Mouse (Mus musculus) right cerebral cortex, postnatal 10 days (tissue): ENCODE results near the gene Mcpt8.
A peak's percentile ranks its signal among the peaks of the same experiment; 100 is the strongest.
"Not testable (repeated sequence)": the region's sequence is repeated elsewhere in the genome, so short reads cannot be mapped to it uniquely, and the experiment has no call there.

Experiments
- DNase-seq, 2 experiments: peaks; one replicate each; pipeline ENCODE4 v3.0.0; 2021; ENCODE audit warnings: low spot score in 2 of 2

Gene Mcpt8

DNA sequence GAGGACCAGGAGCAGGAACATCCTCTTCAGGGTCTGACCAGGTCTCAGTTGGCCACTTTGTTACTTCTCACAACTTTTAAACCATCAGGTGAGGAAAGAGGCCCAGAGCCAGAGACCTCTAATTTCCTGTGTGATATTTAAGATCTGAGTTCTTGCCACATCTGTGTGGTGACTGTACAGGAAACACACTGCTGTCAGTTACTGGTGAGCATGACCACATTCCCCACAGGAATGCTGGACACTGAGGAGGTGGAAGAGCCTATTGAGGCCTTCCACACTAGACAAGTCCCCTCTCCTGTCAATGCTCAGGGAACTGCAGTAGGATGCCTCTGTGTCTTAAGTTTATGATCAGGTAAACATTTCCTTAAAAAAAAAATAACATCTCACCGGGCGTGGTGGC, at the start of gene Mcpt8:
Gene Mcpt8, minus strand, starts transcription at position 107 of the 400 bp plus-strand sequence.
- no peak for DNase-seq

DNA sequence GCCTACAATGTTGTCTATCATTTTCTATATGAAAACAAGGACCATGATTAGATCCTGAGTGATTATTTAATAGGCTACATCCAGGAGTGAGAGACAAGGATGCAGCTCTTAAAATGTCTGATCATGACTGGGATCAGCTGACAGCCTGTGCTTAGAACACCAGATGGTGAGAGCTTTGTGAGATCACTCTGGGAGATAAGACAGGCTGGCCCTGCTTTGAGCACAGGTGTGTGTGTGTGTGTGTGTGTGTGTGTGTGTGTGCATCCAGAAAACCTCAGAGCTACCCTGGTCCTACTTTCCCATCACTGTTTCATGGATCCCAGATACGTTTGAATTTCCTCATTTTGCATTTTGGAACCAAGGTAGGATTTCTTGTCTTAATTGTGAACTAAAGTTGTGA, 48.6 kb upstream of the Mcpt8 start:
- not testable (repeated sequence) for DNase-seq

DNA sequence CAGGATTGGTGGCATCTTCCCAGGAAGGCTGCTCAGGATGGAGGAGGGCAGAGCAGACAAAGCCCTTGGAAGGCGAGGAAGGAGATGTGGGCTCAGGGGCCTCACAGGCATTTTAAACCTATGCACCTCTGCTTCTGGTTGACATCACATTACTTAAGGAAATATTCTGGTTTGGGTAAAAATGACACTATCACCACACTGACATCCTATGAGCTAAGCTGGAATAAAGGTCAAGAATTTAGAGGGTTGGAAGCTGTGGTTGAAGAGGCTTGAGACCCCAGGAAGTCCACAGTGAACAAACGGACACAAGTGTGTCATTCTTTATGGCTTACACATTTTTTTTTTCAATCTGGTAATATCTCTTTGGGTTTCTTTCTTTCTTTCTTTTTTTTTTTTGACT, 47.4 kb upstream of the Mcpt8 start, which contains the start of gene Gzmd:
Gene Gzmd, minus strand, starts transcription at position 101 of the 400 bp plus-strand sequence.
- DNase-seq, result not testable (repeated sequence)

DNA sequence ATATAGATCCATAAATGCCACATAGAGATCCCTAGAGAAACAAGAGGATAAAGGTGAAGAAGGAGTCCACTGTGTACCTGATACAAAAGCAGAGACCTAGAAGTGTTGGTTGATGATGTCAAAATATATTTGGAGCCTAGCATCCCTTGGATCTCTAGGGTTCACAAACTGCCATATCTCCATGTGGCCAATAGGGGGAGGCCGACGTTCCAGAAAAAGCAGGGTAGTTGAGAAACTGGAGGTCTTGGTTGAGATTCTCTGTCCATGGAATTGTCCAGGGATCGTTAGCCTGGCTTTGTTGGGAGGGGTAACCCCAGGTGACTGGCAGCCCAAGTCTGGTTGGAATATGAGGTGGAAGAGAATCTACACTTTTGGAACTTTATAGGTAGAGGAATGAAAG, 43.3 kb upstream of the Mcpt8 start:
- no peak for DNase-seq

DNA sequence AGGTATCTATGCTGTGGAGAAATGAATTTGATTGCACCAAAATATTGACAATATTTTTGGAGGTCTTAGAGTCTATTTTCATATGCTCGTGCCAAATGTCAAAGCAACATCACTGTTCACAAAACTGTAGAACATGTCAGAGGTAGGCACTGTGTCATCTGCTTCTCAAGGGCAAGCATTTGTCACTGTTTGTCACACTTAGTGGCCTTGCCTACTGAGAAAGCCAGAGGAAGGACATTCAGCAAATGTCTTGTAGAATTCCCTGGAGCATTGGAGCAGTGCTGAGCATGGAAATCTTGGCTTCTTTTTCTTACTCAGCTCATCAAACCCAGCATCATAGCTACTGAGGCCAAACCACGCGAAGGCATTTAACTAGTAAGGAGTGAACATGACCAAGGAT, 38.4 kb upstream of the Mcpt8 start:
- no peak for DNase-seq

DNA sequence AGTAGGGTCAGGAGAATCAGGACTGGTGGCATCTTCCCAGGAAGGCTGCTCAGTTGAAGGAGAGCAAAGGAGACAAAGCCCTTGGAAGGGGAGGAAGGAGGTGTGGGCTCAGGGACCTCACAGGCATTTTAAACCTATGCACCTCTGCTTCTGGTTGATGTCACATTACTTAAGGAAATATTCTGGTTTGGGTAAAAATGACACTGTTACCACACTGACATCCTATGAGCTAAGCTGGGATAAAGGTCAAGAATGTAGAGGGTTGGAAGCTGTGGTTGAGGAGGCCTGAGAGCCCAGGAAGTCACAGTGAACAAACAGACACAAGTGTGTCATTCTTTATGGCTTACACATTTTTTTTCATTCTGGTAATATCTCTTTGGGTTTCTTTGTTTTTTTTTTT, 35.5 kb upstream of the Mcpt8 start, which contains the start of gene Gzme:
Gene Gzme, minus strand, starts transcription at position 101 of the 400 bp plus-strand sequence.
- DNase-seq, result no peak

DNA sequence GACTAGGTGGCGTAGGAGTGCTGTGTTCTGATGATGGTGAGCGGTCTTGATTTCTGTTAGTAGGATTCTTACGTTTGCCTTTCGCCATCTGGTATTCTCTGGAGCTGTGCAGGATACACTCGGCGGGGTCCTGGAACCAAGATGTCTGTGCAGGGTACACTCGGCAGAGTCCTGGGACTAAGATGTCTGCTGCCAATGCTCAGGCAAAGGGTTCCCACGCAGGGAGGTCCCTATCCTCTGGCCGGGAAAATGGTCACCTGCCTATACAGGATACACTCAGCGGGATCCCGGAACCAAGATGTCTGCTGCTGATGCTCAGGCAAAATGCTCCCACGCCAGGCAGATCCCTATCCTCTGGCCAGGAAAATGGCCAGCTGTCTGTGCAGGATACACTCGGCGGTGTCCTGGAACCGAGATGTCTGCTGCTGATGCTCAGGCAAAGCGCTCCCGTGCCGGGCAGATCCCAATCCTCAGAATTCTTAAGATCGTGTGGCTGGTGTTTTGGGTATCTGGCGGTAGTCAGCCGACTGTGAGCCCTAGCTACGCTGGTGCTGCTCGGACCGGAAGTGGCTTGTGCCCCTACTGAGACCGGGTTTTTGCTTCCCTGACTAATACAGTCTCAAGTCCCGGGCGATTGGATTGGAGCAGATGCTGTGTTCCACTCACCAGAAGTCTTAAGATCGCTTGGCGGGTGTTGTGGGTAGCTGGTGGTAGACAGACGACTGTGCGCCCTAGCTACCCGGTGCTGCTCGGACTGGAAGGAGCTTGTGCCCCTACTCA, 30.6 kb upstream of the Mcpt8 start:
- not testable (repeated sequence) for DNase-seq

DNA sequence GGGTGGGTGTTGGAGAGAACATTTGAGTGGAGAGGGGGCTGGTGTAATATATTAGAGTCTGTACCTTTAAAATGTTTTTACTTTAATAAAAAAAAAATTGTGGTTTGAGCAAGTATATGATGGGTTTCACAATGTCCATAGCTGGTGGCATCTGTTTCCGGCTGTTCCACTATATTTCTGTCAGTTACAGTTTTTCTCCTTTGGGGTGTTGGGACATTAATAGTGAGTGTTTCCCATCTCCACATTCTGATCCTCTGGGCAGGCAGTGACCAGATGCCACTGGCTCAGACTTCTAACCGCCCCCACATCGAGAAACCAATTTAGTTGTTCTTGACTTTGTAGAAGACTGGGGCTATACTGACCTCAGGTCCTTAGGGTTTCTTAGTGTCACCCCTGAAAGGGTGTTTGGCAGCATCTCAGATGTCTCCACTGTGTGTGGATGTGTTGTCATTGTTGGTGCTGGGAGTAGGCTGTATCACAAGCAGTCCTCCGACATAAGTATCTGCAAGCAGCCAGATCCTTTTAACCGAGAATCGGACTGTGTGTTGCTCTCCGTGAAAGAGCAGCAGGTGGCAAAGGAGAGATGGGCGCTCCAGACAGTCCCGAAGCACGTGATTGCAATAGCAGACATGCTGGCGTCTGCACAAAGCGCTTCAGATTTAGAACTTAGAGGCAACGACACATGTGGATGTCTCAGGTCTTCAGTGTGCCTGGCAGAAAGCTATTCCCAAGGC, 20.5 kb upstream of the Mcpt8 start:
- DNase-seq, result peak in 1 of 2 experiments; percentile 23

DNA sequence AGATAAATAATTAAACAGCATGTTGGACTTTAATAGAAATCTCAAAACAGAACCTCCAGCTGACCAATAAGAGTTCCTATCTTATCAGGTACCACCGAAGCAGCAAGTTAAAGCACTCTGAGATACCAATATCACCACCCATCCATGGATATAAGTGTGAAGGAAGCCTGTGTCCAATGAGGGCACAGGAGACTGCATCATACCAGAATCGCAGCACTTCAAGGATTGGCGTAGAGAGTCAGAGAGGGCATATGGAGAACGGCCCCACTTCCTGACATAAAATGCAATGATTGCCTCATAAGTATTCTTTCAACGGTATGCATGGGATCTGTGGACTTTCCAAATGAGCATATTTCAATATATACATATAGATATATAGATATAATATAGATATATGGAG, 19.9 kb upstream of the Mcpt8 start:
- no peak for DNase-seq

DNA sequence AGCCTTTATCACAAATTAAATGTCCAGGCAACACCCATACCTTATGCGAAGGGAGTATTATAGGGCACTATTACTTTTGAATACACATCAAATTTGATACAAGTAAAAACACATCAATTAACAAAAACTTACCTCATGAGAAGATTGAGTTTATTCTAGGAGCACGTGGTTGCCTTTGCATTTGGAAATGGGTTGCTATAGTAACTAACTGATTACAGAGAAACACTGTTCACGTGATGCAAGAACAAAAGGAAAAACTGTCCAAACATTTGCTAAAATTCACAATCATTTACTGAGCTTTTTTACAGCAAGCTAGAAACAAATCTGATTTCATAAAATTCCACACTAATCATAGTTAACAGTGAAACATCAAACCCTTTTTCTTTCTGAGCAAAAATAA, 18.4 kb upstream of the Mcpt8 start:
- DNase-seq, result no peak

DNA sequence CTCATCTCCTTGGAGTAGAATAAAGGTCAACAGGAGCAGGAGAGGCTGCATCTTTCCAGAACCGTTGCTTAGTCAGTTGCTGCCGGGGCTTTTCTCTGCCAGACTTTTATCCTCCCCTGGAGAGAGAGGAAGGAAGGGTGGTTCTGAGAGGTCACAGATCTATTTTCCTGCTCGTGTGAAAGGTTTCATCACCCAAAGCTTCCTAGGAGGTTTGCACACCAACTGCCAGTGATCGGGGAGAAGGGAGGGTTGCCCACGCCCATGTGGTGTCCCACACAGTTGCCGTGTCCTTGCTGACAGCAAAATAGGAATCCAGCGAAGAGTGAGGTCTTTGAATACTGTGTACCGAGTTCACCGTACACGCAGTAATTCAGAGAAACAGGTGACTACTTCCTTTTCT, 17.3 kb upstream of the Mcpt8 start, which contains the start of gene Ctsg:
Gene Ctsg, minus strand, starts transcription at position 189 of the 400 bp plus-strand sequence.
- no peak for DNase-seq

DNA sequence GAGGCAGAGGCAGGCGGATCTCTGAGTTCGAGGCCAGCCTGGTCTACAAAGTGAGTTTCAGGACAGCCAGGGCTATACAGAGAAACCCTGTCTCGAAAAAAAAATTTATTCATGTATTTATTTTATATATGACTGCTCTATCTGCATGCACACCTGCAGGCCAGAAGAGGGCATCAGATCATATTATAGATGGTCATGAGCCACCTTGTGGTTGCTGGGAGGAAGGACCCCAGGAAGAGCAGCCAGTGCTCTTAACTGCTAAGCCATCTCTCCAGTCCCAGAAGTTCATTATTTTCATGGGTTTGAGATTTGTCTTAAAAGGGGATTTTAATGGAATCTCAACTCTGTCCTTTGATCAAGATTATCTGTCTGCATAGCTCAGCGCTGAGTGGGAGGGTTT, 13.9 kb upstream of the Mcpt8 start:
- DNase-seq, result peak in 1 of 2 experiments; percentile 27

DNA sequence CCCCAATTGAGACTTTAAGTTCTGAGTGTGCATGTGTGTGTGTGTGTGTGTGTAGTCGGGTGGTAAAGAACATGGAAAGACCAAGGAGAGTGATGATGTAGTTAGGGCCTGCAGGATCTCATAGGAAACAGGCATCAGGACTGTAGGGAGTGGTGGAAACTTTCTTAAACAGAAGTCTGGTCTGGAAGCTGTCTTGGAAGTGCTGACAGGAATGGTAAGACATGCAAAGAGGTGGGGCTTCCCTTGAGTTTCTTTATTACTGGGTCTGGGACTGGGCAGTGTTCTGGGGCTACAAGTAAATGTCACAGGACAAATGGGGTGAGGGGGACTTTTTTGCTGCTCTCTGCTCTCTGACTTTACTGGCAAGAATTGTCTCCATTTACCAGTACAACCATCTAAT, 12.5 kb upstream of the Mcpt8 start:
- DNase-seq, result no peak

DNA sequence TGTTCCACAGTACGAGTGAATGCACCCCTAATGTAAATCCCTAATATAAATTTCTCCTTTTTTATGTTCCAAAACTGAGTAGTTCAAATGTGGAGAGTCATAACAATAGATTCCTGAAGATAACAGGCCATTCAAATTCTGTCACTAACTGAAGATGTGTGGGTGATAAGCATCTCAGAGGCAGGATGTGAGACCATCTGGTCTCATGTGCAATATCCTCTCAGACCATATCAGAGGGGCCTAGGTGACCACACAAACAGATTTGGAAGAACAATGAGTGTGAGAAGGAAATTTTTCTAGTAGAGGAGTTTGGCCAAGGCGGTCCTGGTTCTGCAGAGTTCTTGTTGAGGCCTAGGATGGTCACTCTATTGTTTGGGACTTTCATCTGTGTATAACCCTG, 8.3 kb upstream of the Mcpt8 start:
- DNase-seq, result no peak

DNA sequence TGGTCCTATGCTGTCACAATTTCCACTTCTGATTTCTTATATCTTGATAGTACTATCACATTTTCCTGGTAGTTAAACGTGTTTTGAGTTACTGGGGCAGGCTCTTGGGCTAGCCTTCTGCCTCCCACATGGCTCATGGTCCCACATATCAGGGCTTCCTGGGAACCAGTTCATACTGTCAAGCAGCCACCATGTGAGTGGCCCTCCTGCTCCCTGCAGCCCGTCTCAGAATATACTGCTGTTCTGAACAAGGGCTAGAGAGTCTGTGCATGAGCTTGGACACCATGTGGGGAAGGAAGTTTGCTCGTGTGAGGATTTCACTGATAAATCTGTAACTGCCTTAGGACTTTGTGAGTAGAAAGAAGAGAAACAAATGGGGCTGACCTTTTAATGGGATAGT, 1.6 kb upstream of the Mcpt8 start:
- DNase-seq, result no peak

DNA sequence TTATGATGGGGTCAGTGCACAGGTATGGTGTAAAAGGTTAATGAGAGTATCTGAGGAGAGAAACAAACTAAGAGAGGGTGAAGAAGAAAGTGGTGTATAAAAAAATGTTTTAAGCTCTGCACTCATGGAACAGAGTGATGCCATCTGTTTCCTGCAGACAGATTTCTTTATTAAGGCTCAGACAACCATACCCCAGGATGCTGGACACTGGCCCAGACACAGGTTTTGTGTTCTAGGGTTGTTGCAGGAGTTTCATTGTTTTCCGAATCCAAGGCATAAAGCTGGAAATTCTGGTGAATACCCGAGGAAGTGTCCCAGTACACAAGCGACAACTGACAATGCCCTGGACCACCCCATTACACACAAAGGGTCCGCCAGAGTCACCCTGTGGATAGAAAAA, 3.1 kb downstream of the Mcpt8 start:
- peak in 1 of 2 experiments; percentile 28 for DNase-seq

DNA sequence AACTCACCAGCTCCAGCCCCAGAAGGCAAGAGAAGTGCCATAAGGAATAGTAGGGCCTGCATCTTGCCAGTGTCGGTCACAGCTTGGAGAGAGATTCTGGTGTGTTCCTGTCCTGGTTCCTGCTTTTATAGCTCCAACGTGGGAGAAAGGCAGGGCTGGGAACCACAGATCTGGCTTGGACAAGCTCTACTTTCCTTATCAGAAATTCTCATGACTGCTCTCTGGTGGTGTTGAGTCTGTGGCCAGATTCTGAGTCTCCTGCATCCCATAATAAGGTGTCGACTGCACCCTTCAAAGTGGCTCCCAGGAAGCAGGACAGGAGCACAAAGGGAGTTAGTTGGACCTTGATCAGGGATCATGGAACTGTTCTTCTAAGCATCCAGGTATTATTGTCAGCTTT, 22.9 kb downstream of the Mcpt8 start, which contains the start of gene Mcpt4:
Gene Mcpt4, minus strand, starts transcription at position 101 of the 400 bp plus-strand sequence.
- not testable (repeated sequence) for DNase-seq

DNA sequence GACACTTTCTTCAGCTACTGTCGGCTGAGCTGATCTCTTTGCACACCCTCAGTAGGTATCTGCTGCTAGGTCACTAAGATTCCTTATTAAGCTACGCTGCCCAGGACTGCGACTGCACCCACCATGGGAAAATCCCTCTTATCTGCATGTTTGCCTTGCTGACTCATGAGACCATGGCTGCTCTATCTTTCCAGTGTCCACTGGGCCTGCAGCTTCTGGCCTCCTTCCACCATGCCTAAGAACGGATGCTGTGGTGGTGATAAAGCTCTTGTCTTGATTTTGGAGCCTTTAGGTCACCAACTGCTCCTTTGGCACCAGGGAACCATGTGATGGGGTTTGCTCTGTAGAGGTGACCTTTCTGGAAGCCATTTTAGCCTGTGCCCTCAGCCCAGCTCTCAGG, 27.4 kb downstream of the Mcpt8 start:
- DNase-seq, result no peak

DNA sequence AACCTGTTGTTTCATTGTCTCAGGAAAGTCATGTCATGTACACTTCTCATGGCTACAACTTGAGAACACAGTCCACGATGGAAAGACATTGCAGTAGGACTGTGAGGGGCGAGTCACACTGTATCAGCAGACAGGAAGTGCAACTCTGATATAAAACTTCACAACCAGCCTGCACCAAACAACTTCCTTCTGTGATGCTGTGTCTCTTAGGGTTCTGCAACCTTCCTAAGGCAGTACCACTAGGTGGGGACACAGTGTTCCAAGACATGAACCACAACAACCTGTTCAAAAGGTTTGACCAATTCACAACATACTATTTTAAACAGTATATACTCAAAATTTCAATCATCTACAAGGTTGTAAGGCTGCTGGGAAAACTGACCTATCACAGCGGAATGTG, 29.7 kb downstream of the Mcpt8 start:
- no peak for DNase-seq

DNA sequence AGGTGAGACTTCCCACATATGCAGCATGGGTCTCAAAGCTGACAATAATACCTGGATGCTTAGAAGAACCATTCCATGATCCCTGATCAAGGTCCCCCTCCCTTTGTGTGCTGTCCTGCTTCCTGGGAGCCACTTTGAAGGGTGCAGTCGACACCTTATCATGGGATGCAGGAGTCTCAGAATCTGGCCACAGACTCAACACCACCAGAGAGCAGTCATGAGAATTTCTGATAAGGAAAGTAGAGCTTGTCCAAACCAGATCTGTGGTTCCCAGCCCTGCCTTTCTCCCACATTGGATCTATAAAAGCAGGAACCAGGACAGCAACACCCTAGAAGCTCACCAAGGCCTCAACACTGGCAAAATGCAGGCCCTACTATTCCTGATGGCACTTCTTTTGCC, 43.3 kb downstream of the Mcpt8 start, which contains the start of gene Mcpt2:
Gene Mcpt2, plus strand, starts transcription at position 250 of the 400 bp plus-strand sequence.
- not testable (repeated sequence) for DNase-seq

DNA sequence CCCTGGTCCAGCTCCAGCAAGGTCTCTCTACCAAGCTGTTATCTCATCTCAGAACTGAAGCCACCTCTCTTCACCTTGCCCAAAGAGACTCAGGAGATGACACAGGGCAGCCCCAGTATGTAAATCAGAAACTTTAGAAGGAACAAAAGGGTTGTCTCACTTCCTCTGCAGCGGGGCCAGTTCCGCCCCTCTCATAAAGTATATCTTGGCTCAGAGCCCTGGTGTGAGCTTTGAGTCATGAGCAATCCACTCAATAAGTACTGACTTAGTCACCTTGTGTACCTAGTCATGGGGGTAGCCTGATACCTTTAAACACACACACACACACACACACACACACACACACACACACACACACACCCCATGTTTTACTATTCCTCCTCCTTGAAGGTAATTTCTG, 50.6 kb downstream of the Mcpt8 start:
- DNase-seq, result no peak
